Mouse (Mus musculus) stomach, postnatal 0 days (tissue): ENCODE measurements around the gene Cep112. TPM values are rescaled to one million over a fixed set of nuclear protein-coding genes. Genes with fewer than 3 reads are reported as not detected.
"Not testable (repeated sequence)": the region's sequence is repeated elsewhere in the genome, so short reads cannot be mapped to it uniquely, and the experiment has no call there.

Experiments used
- ATAC-seq: fragments of 200-750 bp; cut with Nextera tagmentation; 2 replicates; pipeline ENCODE4 v1.8.0; 2017; ENCODE audit not compliant: low FRiP score, low TSS enrichment
- DNase-seq: peaks from one replicate; pipeline ENCODE4 v3.0.0-alpha.2; 2016; ENCODE audit warnings: low spot score
- H3K27ac ChIP-seq: fragments of 300-500 bp; sonication (generic); replicated peaks from 2 replicates; pipeline ENCODE4 v1.5.1; 2014; ENCODE audit warnings: mild to moderate bottlenecking, control low read depth
- H3K27me3 ChIP-seq: fragments of 300-500 bp; sonication (generic); 2 replicates; pipeline ENCODE4 v1.6.1; 2014; ENCODE audit warnings: low read length; ENCODE audit not compliant: control insufficient read depth, insufficient read depth
- H3K36me3 ChIP-seq: fragments of 300-500 bp; sonication (generic); 2 replicates; pipeline ENCODE4 v1.6.1; 2014; ENCODE audit warnings: low read length, mixed read lengths; ENCODE audit not compliant: control insufficient read depth, insufficient read depth
- H3K4me1 ChIP-seq: fragments of 300-500 bp; sonication (generic); replicated peaks from 2 replicates; pipeline ENCODE4 v1.6.1; 2014; ENCODE audit warnings: antibody characterized with exemption; ENCODE audit not compliant: control insufficient read depth, insufficient read depth
- H3K4me2 ChIP-seq: fragments of 300-500 bp; sonication (generic); replicated peaks from 2 replicates; pipeline ENCODE4 v1.6.1; 2014; ENCODE audit warnings: low read depth, mild to moderate bottlenecking, control low read depth, moderate library complexity
- H3K4me3 ChIP-seq: fragments of 300-500 bp; sonication (generic); 2 replicates; pipeline ENCODE4 v1.5.1; 2014; ENCODE audit warnings: low read depth, low read length, control low read depth
- H3K9ac ChIP-seq: fragments of 300-500 bp; sonication (generic); 2 replicates; pipeline ENCODE4 v1.6.1; 2014; ENCODE audit warnings: mild to moderate bottlenecking, low read length, control low read depth, mixed read lengths
- H3K9me3 ChIP-seq: fragments of 300-500 bp; sonication (generic); 2 replicates; pipeline ENCODE4 v1.6.1; 2016; ENCODE audit warnings: low read length; ENCODE audit not compliant: control insufficient read depth
- CTCF ChIP-seq: IDR thresholded peaks from 2 replicates; pipeline ENCODE4 v1.5.1; 2016; ENCODE audit warnings: antibody characterized with exemption, low read depth, mild to moderate bottlenecking, moderate library complexity
- EP300 ChIP-seq: optimal IDR thresholded peaks from 2 replicates; pipeline ENCODE3; 2016; ENCODE audit warnings: antibody characterized with exemption
- WGBS: fragments of 180-500 bp; shearing (Covaris S2); extraction: QIAGEN DNeasy Blood & Tissue Kit; methylation state at CpG from one replicate; pipeline ENCODE4 v1.1.7; 2014; 5-methylcytosine and 5-hydroxymethylcytosine counted together
- polyA plus RNA-seq: library from polyadenylated mRNA; unstranded; fragments of >200 nt; fragmentation: Nextera tagmentation; extraction: Ambion mirVana; gene quantifications from 2 replicates; pipeline ENCODE4 v1.2.1, GENCODE M21; 2015

Cep112 gene
- polyA plus RNA-seq, 1 experiment from 2014 or later, result 3.5 TPM

GRCm38 (mm10) chr11:108858846-108859245, 433.9 kb downstream of the Cep112 start:
- DNase-seq (no peak), ATAC-seq (no peak)
- TF ChIP-seq CTCF (no peak), EP300 (no peak)
- no peaks in the 10 kb centered on the region for H3K9me3 ChIP-seq
- H3K27me3 ChIP-seq, result no peaks in the 10 kb centered on the region
- no peak overlapping the region for H3K27ac ChIP-seq
- H3K4me1 ChIP-seq, result no peaks in the 10 kb centered on the region
- H3K36me3 ChIP-seq, result no peaks in the 10 kb centered on the region
- 82% methylated on average over 6 of the region's 6 CpGs for WGBS
- no peak overlapping the region for H3K9ac ChIP-seq
- no peak overlapping the region for H3K4me3 ChIP-seq
- H3K4me2 ChIP-seq, result no peak overlapping the region

GRCm38 (mm10) chr11:108862360-108862759, 437.4 kb downstream of the Cep112 start:
- whole genome bisulfite sequencing, result 82% methylated on average over 6 of the region's 6 CpGs

GRCm38 (mm10) chr11:108865746-108866145, 440.8 kb downstream of the Cep112 start:
- no peak for DNase-seq

More at GRCm38 (mm10) chr11:108862360-108862759, 437.4 kb downstream of the Cep112 start:
- TF ChIP-seq EP300 (no peak), CTCF (no peak)
- no peak overlapping the region for H3K27ac ChIP-seq
- H3K27me3 ChIP-seq, result no peaks in the 10 kb centered on the region
- no peak overlapping the region for H3K9ac ChIP-seq
- H3K9me3 ChIP-seq, result no peaks in the 10 kb centered on the region
- H3K36me3 ChIP-seq, result no peaks in the 10 kb centered on the region
- H3K4me1 ChIP-seq, result no peaks in the 10 kb centered on the region
- H3K4me3 ChIP-seq, result no peak overlapping the region
- no peak for ATAC-seq
- H3K4me2 ChIP-seq, result no peak overlapping the region
- no peak for DNase-seq

GRCm38 (mm10) chr11:108867538-108867937, 442.5 kb downstream of the Cep112 start:
- no peak overlapping the region for H3K4me3 ChIP-seq
- 34% methylated on average over 6 of the region's 6 CpGs for WGBS
- H3K4me1 ChIP-seq, result no peaks in the 10 kb centered on the region
- no peaks in the 10 kb centered on the region for H3K27me3 ChIP-seq
- DNase-seq (no peak), ATAC-seq (no peak)
- no peaks in the 10 kb centered on the region for H3K36me3 ChIP-seq
- no peak overlapping the region for H3K27ac ChIP-seq
- no peaks in the 10 kb centered on the region for H3K9me3 ChIP-seq
- no peak overlapping the region for H3K9ac ChIP-seq
- H3K4me2 ChIP-seq, result no peak overlapping the region
- TF ChIP-seq EP300 (no peak), CTCF (no peak)

More at GRCm38 (mm10) chr11:108865746-108866145, 440.8 kb downstream of the Cep112 start:
- no peak overlapping the region for H3K4me2 ChIP-seq
- H3K4me1 ChIP-seq, result no peaks in the 10 kb centered on the region
- H3K36me3 ChIP-seq, result no peaks in the 10 kb centered on the region
- no peaks in the 10 kb centered on the region for H3K9me3 ChIP-seq
- no peak overlapping the region for H3K4me3 ChIP-seq
- TF ChIP-seq CTCF, result no peak
- no peak for TF ChIP-seq EP300
- H3K27ac ChIP-seq, result no peak overlapping the region
- WGBS, result 38% methylated on average over 8 of the region's 8 CpGs
- H3K27me3 ChIP-seq, result no peaks in the 10 kb centered on the region
- H3K9ac ChIP-seq, result no peak overlapping the region
- no peak for ATAC-seq

GRCm38 (mm10) chr11:108871284-108871683, 446.3 kb downstream of the Cep112 start:
- not testable (repeated sequence) for H3K4me1 ChIP-seq, H3K4me3 ChIP-seq, H3K27me3 ChIP-seq, H3K9me3 ChIP-seq, ATAC-seq, H3K4me2 ChIP-seq, H3K9ac ChIP-seq, H3K36me3 ChIP-seq, DNase-seq, H3K27ac ChIP-seq
- WGBS, result 87% methylated on average over 1 of the region's 1 CpGs

- Histone ChIP-seq H3K9me3 (no peaks in the 10 kb centered on the region), H3K9ac (no peak overlapping the region), H3K4me3 (no peak overlapping the region), H3K4me2 (no peak overlapping the region), H3K27me3 (no peaks in the 10 kb centered on the region), H3K27ac (no peak overlapping the region), H3K36me3 (no peaks in the 10 kb centered on the region), H3K4me1 (no peaks in the 10 kb centered on the region; the same call in 1 of the 2 replicates)
- DNase-seq, result no peak
- WGBS, result 86% methylated on average over 3 of the region's 3 CpGs
- TF ChIP-seq EP300, result no peak
- TF ChIP-seq CTCF, result no peak
- ATAC-seq, result no peak
Measured at GRCm38 (mm10) chr11:108871748-108872147, 446.8 kb downstream of the Cep112 start.
